Mouse (Mus musculus) ZHBTc4 (cell line): Measurements from ENCODE around the gene Gm49416.
"Not testable (repeated sequence)": the region's sequence is repeated elsewhere in the genome, so short reads cannot be mapped to it uniquely, and the experiment has no call there.

Experiments
- DNase-seq: peaks from one replicate; pipeline ENCODE4 v3.0.0-alpha.2; 2011; ENCODE audit warnings: low read depth, low spot score

The Gm49416 gene

DNA sequence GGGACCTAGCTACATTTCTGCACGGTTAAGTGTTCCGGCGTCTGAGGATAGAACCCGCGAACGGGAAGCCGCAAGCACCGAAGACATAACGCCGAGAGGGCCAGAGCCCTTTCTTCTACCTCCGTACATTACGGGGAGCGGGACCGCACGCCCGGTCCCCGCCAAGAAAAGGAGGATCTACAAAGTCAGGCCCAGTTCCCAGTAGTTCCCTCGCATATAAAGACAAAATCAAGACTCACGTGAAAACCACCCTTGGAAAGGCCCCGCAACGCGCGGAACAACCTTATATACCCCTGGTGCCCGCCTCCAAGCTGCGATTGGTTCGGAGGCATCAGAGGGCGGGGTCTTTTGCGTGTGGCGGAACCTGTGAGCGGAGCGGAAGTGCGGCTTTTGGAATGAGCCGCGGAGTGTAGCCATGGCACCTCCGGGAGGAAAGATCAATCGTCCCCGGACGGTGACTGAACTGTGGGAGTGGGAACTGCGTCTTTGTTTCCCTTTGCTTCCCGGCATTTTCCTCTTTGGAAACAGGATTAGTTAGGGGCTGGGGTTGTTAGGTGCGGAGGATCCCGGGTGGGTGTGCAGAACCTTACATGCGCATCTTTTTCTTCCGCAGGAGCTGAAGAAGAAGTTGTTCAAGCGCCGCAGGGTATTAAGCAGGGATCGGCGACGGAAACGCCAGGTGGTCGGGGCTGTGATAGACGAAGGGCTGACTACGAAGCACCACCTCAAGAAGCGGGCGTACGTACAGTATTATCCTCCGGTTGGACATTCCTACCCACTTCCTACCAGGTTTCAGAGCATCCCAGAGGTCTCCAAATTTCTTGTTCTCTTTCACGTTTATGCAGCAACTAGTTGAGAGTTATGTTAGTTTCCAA is at the start of gene Gm49416, which contains the start of gene 1810009A15Rik:
TSS of gene Gm49416 (plus strand) at position 416 of the 875 bp plus-strand sequence.
TSS of gene 1810009A15Rik (plus strand) at position 343 of the 875 bp plus-strand sequence.
- DNase-seq: peak; percentile 99

DNA sequence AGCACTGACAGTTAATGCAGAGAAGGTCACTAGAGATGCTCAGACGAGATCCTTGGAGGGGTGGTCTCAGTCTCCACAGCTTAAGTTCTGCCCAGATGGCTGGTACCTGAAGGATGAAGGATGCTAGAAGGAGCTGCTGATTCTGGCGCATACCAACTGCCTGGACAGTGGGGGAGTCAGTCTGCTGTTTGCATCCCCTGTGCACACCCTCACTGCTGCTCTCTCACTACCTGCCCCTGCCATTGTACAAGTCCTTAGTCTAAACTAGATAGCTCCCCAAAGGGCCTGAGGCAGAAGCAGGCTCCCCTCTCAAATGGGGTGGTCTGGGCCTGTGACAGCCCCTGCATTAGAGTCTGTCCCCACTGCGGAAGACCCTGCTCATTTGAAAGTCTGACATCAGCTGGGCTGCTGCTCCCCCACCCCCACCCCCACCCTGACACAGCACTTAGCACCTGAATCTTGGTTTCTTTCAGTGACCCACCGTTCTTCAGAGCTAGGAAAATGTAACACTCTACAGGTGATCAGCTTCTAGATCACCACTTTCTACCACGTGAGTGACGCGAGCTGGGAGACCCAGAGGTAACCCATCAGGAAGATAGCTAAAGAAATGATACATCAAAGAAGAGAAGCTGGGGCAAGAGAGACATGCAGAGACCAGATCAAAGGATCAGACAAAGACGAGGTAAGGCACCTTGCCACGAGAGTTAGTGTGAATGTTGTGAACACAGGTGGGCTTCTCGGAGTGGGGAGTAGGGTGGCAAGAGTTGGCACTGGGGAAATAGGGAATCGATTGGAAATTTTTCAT is 49.4 kb upstream of the Gm49416 start, which contains the start of gene Gng3:
TSS of gene Gng3 (minus strand) at position 92 of the 805 bp plus-strand sequence.
- DNase-seq: peak; percentile 81

DNA sequence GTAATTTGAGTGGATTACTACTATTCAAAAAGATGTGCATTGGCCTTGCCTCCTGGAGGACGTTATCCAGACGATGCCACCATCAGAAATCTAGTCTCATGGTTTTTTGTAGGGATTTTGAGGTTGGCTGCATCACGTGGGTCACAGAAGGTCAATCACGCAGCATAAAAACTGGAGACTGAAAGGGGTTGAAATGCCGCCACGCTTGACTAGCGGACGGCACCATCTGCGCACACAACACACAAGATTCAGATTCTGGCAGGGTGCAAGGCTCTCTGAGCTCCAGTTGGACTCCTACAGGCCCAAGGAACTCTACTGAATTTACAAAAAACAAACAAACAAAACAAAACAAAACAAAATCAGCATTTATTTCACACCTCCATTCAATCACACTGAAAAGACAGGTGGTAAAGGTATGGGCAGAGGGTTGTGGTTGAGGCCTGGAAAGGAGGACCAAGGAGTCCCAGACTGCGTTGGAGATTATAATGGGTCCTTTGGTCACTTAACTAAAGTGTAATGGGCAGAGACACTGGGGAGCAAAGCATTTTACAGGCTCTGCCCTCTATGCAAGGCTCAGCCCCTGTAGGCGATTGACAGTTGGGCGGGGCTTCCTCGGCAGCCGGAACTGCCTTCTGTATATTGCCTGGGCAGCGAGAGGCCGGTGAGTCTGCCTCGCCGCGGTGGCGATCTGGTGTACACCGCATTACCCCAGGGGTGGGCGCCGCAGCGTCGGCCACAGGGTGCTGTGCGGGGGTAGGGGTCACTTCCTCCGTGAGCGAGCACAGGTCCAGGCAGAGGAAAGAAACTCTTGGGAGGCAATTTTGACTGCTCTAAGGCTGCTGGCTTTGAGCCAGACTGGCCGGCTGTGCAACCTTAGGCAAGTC is 48.6 kb upstream of the Gm49416 start:
- peak; percentile 56 for DNase-seq

DNA sequence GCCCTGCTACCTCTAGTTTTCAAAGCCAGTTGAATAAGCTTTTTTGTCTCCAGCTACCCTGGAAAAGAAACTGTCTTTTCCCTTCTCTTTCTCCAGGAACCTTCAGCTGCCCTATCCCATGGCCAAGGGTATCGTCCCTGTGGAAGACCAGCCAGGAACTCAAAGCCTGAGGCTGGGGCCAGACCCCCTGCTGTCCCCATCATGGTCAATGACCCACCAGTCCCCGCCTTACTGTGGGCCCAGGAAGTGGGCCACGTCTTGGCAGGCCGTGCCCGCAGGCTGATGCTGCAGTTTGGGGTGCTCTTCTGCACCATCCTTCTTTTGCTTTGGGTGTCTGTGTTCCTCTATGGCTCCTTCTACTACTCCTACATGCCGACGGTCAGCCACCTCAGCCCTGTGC is 47.7 kb upstream of the Gm49416 start:
- no peak for DNase-seq

DNA sequence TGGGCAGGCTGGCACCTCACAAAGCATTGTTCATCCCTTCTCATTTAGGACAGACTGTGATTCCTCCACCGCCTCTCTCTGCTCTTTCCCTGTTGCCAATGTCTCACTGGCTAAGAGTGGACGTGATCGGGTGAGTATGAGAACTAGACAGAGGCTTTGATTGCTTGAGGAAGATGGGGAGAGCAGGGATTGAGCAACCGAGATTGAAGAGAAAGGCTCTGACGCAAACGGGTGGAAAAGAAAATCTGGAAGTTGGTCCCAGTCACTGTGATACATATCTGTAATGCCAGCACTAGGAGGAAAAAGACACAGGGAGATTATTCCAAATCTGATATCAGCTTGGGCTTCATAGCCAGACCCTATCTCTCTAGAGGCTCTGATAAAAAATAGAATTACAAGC is 45.8 kb upstream of the Gm49416 start:
- DNase-seq: no peak

DNA sequence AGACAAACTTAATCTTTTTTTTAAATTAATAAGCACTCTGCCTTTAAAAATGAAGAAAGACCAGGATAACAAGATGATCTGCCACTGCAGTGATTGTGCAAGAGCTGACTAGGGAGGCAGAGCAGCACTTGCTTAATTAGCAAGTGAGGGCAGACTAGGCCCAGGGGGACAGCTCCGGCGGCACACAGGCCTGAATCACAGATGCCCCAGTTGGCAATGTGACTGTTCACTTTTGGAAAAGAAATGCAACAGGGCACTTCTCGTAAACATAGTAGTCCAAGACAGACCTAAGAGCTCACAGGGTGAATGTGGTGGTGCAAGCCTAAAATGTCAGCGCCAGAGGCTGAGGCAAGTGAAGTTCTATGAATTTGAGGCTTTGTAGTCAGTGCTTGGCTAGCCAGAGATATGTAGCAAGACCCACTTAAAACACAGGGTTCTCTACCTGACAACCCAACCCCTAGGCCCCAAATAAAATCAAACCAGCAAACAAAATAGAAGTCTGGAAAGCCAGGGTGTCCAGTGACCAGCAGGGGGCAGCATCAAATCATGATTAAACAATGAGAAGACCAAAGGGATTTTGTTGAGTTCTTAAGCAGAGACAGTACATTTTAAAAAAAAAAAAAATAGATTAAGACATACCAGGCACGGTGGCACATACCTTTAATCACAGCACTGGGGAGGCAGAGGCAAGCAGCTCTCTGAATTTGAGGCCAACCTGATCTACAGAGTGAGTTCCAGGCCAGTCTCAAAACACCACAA is 44.2 kb upstream of the Gm49416 start:
- DNase-seq: peak; percentile 86

DNA sequence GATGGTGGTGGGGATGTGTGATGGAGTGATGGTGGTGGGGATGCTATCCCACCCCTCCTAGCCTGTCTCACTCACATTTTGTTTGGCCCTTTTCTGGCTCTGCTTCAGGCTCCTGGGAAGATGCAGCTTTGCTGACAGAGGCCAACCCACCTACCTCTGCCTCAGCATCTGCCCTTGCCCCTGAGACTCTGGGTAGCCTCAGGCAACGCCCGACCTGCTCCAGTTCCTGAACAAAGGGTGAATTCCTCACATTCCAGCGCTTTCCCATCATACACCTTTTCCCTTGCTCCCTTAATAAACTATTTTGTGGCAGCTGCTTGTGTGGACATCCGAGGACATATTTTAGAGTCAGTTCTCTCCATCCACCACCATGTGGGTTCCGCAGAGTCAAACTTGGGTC is 40.4 kb upstream of the Gm49416 start:
- peak; percentile 76 for DNase-seq

DNA sequence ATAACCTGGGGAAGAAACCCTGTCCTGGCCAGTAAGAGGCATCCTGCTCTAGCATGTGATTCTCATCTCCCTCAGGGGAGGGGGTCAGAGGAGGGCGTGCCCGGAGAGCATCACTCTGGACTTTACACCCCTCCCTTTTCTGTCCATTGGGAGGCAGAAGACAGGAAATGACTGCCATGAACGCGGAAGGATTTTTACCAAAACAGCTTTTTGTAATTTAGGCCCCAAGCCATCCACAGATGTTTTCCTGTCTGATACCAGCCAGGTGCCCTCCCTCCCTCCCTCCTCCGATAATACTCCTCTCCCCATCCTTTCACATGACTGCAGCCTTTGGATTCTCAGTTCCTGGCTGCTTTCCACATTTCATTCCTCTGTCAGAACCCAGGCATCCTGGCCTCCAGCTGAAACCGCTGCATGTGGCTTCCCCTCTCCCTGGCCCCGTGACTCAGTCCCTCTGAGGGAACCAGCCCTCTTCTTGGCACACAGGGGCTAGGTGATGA is 38.3 kb upstream of the Gm49416 start, which contains the start of gene Lrrn4cl:
TSS of gene Lrrn4cl (plus strand) at position 367 of the 500 bp plus-strand sequence.
- peak; percentile 85 for DNase-seq

DNA sequence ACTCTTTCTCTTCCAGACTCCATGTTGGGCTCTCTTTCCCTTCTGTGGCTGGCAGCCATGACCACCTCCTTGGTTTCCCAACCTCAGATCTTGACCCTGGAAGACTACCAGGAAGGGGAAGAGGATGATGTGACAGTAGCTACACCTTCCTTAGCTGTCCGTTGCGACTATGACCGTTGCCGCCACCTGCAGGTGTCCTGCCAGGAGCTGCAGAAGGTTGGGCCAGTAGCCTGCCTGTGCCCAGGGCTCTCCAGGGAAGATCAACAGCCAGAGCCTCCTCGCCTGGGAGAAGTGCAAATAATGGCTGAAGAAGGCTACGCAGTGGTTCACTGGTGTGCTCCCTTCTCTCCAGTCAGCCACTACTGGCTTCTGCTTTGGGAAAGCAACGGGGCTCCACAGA is 37.1 kb upstream of the Gm49416 start:
- DNase-seq: peak; percentile 39

DNA sequence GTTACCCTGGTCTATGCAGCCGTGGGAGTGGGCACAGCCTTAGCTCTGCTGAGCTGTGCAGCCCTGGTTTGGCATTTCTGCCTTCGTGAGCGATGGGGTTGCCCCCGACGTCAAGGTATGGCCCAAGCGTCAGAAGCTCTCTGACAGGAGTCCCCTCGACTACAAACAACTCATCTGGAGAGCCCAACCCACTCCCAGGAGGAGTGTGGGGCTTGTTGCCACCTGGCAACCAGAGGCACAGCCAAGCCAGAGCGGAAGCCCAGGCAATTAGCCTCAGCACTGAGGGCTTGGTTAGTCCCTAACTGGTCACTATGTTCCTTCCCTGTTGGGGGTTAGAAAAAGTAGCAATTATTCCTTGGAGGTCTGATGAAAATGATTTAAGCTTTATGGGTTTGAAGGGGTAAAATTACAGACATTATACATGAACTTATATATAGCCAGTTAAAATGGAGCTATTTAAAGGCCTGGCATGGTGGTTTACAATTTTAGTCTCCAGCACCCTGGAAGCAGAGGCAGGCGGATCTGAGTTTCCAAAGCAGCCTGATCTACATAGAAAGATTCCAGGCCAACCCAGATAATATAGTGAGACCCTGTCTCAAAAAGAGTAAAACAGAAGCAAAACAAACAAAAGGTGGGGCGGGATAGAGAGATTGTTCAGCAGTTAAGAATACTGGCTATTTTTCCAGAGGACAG is 36.3 kb upstream of the Gm49416 start:
- no peak for DNase-seq

DNA sequence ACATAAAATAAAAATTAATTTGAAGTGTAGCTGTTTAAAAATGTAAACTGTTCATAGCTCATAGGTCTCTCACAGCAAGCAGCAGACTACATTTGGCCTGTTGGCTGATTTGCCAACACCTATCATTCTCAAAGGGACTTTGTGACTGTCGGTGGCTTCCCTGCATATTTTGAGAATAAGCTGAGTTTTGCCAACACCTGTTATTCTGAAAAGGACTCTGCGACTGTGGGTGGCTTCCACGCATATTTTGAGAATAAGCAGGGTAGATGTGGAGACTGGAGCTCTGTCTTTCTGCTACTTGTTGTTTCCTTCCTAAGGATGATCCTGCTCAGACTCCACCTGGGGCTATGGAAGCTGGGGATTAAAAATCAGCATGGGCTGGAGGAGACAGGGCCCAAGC is 35.6 kb upstream of the Gm49416 start:
- DNase-seq: no peak

DNA sequence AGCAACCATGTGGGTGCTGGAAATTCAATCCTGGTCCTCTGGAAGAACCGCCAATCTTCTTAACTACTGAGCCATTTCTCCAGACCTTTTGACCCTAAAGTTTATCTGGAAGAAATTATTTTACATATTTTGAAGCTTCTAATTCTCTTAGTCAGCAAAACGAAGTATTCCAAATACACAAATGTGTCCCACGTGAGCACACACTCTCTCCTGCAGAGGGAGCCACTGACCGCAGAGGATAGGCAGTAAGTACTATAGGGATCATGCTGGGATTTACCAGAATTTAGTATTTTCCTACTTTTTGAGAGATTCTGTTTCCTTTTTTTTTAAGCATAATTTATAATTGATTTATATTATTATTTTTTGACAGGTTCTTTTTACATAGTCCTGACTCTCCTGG is 31.0 kb upstream of the Gm49416 start:
- DNase-seq: peak; percentile 77

DNA sequence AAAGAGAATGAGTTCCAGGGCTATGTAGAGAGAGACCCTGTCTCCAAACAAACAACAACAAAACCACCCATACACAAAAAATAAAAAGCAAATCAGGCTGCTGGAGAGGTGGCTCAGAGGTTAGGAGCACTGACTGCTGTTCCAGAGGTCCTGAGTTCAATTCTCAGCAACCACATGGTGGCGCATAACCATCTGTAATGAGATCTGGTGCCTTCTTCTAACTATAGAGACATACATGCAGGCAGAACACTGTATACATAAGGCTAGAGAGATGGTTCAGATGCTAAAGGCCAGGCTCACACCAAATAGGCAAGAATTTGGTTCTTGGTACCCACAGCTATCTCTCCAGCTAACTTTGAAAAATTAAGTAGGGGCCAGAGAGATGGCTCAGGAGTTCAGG is 29.7 kb upstream of the Gm49416 start:
- no peak for DNase-seq

DNA sequence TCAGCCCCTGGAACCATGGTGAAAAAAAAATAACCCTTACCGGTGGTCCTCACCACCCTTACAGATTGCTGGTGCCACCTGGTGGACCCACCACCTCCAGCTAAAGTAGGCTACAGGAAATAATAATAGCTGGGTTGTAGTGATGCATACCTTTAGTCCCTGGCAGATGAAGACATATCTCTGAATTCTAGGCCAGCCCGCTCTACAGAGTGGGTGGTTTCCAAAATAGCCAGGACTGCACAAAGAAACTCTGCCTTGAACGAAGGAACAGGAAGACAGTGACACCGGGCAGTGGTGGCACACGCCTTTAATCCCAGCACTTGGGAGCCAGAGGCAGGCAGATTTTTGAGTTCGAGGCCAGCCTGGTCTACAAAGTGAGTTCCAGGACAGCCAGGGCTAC is 24.5 kb upstream of the Gm49416 start:
- no peak for DNase-seq

DNA sequence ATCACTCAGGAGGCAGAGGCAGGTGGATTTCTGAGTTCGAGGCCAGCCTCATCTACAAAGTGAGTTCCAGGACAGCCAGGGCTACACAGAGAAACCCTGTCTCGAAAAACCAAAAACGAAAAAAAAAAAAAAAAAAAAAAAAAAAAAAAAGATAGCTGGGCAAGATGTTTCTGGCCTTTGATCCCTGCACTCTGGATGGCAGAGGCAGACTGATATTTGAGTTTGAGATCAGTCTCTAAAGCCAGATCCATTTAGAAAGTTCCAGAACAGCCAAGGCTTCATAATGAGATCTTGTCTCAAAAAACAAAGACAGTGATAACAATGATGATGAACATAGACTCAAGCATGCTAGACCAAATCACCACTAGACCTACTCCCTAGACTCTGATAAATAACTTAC is 18.3 kb upstream of the Gm49416 start:
- DNase-seq: not testable (repeated sequence)

DNA sequence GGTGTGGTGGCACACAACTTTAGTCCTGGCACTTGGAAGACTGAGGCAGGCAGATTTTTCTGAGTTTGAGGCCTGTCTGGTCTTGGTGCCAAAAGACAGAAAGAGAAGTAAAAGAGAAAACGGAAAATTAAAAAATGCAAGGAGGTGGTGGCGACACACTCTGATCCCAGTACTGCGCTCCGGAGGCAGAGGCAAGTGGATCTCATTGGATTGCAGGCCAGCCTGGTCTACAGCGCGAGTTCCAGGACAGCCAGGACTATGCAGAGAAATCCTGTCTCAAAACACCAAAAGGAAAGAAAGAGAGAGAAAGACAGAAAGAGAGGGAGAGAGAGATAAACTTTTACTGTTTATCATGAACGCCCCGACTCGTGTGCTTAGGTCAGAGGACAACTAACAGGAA is 17.9 kb upstream of the Gm49416 start:
- no peak for DNase-seq

DNA sequence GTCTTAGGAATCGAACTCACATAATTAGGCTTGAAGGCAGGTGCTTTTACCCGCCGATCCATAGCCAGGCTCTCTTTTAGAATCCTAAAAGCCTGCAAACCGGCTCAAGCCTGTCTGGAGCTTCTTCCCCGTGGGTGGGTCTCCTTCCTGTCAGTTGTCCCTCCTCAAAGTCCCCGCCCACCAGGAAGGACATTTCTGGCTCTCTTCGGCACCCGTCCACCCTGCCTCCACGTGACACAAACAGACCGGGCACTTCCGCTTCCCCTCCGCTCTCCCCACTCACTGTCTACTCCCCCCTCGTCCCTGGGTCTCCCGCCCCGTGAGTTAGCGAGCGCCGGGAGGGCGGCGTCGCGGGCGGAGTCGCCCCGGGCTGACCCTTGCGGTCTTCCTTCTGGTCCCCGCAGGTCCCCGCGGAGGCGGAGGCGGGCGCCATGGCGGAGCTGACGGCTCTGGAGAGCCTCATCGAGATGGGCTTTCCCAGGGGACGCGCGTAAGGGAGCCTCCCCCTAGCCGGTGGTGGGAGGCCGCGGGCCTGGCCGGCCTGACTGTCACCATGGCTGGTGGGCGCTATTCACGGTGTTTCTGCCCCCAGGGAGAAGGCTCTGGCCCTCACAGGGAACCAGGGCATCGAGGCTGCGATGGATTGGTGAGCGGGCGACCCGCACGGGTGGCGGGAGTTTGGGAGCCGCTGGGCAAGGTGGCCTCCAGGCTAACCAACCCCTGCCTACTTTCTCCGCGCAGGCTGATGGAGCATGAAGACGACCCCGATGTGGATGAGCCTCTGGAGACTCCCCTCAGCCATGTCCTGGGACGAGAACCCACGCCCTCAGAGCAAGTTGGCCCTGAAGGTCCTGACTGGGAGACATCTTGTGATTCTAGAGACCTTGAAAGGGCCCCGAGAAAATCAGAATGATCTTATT is 17.2 kb upstream of the Gm49416 start, which contains the start of gene Ubxn1:
TSS of gene Ubxn1 (plus strand) at position 230 of the 920 bp plus-strand sequence.
- DNase-seq: peak; percentile 99

DNA sequence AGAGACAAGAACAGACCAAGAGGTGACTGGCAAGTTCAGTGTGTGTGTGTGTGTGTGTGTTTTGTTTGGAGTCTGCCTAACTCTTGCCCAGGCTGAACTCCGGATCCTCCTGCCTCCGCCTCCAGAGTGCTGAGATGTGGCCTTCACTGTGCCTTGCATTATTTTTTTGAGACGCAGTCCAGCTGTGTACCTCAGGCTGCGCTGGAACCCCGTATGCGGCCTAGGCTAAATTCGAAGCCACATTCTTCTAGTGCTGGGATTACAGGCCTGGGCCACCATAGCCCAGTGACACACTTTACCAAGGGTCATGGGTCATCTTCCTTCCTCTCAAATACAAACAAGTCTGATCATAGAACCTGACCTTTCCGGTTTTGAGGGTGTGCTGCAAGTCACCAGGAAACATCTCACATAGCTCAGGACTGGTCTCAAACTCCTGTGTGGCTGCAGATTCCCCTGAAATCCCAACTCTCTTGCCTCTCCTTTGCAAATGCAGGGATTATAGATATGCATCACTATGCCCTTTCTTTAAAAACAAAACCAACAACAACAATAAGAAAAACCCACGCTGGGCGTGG is 16.4 kb upstream of the Gm49416 start:
- peak; percentile 69 for DNase-seq
